In genomic region chr10:121612448-121612847, GRCm38 (mm10) we compare ENCODE assay signal across 19 mouse cellular contexts. TPM values are rescaled to one million over a fixed set of nuclear protein-coding genes. Genes with fewer than 3 reads are reported as not detected.
"Had no signal": no experiment of that assay in that cellular context is flagged by ENCODE, and none has a peak within 500 bp of the region (broad histone marks: within the 10 kb centered on the region; RNA-seq: fewer than 3 reads in every experiment).

No protein-coding gene starts in this region.

- ATAC-seq: liver, embryonic 12.5 days had no signal

- H3K4me1 ChIP-seq: limb, embryonic 15.5 days; liver, embryonic 12.5 days; midbrain, embryonic 10.5 days; neural tube, embryonic 15.5 days had no signal

- H3K9ac ChIP-seq: limb, embryonic 15.5 days; liver, embryonic 12.5 days; lung, embryonic 14.5 days; neural tube, embryonic 15.5 days had no signal

- H3K27me3 ChIP-seq: limb, embryonic 15.5 days; liver, embryonic 12.5 days; neural tube, embryonic 15.5 days had no signal

- DNase-seq: kidney, adult 9 months; kidney, postnatal 36 days; layer of hippocampus, adult 9-11 months; layer of hippocampus, postnatal 36 days; lung, embryonic 14.5 days; lung, postnatal 4 days; midbrain, embryonic 14.5 days; right cerebral cortex, adult 18-20 months; right cerebral cortex, postnatal 25 days; thymus, adult 2 months; thymus, postnatal 36 days had no signal

- H3K9me3 ChIP-seq: limb, embryonic 15.5 days; liver, embryonic 12.5 days; midbrain, embryonic 10.5 days; neural tube, embryonic 15.5 days had no signal

- H3K4me3 ChIP-seq: limb, embryonic 15.5 days; liver, embryonic 12.5 days; midbrain, embryonic 10.5 days; myocyte; neural tube, embryonic 15.5 days had no signal

- H3K27ac ChIP-seq: liver, embryonic 12.5 days; midbrain, embryonic 10.5 days; neural tube, embryonic 15.5 days; stomach, postnatal 0 days had no signal

- H3K4me2 ChIP-seq: limb, embryonic 15.5 days; liver, embryonic 12.5 days; lung, embryonic 14.5 days; neural tube, embryonic 15.5 days had no signal

RNA-seq across cellular contexts. Expression of gene D930020B18Rik, which starts 28.9 kb away (rescaled TPM):
- total RNA-seq: megakaryocyte, adult 5-6 weeks had no signal
- polyA plus RNA-seq: midbrain, embryonic 10.5 days; myocyte; neural tube, embryonic 11.5 days had no signal
